Mouse (Mus musculus) T-helper 17 cell (primary cell): ENCODE measurements at regions not wholly inside any gene's neighbourhood (a gene's known extent, or its start where the extent isn't known, plus 50 kb on each side); places are given as distances from the start of the nearest gene placed in this dataset.

Source experiments
- in situ Hi-C, 2 experiments: fragments of 300-600 bp; cut with MboI, MseI; formaldehyde crosslinking; loops; 1 replicate in 1 of 2; 2 replicates in 1 of 2; pipeline ENCODE4 v1.15.1; 2025; ENCODE audit warnings: high pct_unique_total_duplicates in 2 of 2

- in situ Hi-C loops = no loop called here
Observed at GRCm38 (mm10) chr4:90094196-90094595, 124.4 kb upstream of the Zfp352 start.

- in situ Hi-C loops = no loop called here
Observed at GRCm38 (mm10) chr4:90108858-90109257, 109.8 kb upstream of the Zfp352 start.

GRCm38 (mm10) chr4:90125873-90126272 is 92.7 kb upstream of the Zfp352 start:
- in situ Hi-C loops = no loop called here

GRCm38 (mm10) chr4:90144101-90144500 is 74.5 kb upstream of the Zfp352 start:
- in situ Hi-C loops = loop anchor here in 1 of 2 experiments (10.0 kb wide), 1 partner anchor 539 kb away; no protein-coding TSS in a partner anchor
